Mouse (Mus musculus): ENCODE measurements around the gene Slc25a43. TPM values are rescaled to one million over a fixed set of nuclear protein-coding genes. Genes with fewer than 3 reads are reported as not detected.

Slc25a43 gene
- polyA plus RNA-seq (2016; fragmentation: Nextera tagmentation; extraction: Ambion mirVana): 1.0 and 1.2 TPM in 2 replicates

DNA sequence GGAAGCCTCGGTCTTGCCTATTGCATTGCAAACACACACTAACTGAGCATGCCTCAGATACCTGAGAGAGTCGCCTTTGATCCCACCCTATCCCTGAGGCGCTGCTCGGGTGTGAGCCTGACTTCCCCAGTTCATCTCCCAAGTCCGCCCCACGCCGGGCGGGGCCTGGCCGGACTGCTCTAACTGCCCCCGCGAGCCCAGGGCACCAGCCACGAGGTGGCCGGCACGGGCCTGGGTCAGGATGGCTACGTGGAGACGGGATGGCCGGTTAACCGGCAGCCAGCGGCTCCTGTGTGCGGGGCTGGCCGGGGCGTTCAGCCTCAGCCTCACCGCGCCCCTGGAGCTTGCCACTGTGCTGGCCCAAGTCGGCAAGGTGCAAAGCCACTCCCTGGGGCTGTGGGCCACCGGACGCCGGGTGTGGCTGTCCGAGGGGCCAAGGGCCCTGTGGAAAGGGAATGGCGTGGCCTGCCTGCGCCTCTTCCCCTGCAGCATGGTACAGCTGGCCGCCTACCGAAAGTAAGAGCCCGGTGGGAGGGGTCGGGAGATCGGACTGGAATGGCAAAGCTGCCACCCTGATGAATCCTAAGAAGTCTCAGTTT lies at the start of gene Slc25a43:
Slc25a43 (plus strand) TSS at position 157 of the 599 bp plus-strand sequence.
- Histone ChIP-seq H3K27me3 (replicated peaks) (no peaks in the 10 kb centered on the region), H3K4me1 (peaks cover 23% of the 10 kb centered on the region; the same call in 1 of the 2 replicates), H3K4me2 (peak within 1 kb of the TSS; percentile 79), H3K4me3 (peak within 1 kb of the TSS; percentile 55), H3K9me3 (replicated peaks) (no peaks in the 10 kb centered on the region), H3K36me3 (no peaks in the 10 kb centered on the region), H3K27ac (no peak within 1 kb of the TSS), H3K9ac (peak within 1 kb of the TSS; percentile 63)
- WGBS (ENCODE audit: insufficient replicate concordance): 5% methylated on average over 30 of the region's 36 CpGs
- ATAC-seq: peak; percentile 61

DNA sequence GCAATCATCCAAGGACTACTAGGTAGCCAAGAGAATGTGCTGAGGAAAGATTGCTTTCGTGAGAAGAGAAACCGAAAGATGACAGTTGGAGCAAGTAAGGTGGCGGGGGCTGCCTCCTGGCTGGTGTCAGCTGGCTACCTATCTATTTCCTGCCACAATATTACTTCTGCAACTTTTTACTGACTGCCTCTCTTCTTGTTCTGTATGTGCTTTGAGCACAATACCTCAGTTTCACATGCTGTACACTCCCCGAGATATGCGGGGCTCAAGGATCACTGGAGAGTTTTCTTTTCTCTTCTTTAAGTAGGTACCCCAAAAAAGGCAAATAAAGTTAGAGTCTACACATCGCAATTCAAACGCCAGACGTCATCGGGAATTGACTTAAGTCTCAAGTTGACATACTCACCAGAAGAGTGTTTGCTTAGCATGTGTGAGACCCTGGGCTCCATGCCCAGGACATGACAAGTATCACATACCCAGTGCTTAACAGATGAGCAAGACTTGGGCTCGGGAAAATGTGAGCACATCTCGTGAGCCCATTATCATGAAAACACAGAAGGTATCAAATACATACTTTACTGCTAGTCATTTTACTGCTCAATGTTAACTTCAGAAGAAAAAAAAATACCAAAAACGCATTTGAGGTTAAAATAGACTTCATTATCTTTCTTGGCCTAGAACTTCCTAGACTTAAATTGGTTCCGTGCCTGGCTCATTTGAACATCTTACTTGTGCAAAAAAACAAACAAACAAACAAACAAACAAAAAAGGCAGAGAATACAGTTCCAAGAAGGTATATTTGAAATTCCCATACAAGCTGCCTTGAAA lies 3.1 kb upstream of the Slc25a43 start:
- Histone ChIP-seq H3K4me2 (peak overlapping the region; percentile 14; the same call in 1 of the 2 replicates), H3K9me3 (replicated peaks) (no peaks in the 10 kb centered on the region), H3K9ac (no peak overlapping the region), H3K4me1 (peaks cover 23% of the 10 kb centered on the region; the same call in 1 of the 2 replicates), H3K4me3 (no peak overlapping the region), H3K27ac (no peak overlapping the region), H3K36me3 (no peaks in the 10 kb centered on the region), H3K27me3 (replicated peaks) (no peaks in the 10 kb centered on the region)
- ATAC-seq: no peak
- 62% methylated on average over 13 of the region's 13 CpGs for WGBS (ENCODE audit: insufficient replicate concordance)

- Histone ChIP-seq H3K4me1 (peaks cover 23% of the 10 kb centered on the region; the same call in 1 of the 2 replicates), H3K4me2 (peak overlapping the region; percentile 14; the same call in 1 of the 2 replicates), H3K27ac (no peak overlapping the region), H3K36me3 (no peaks in the 10 kb centered on the region), H3K27me3 (replicated peaks) (no peaks in the 10 kb centered on the region), H3K9me3 (replicated peaks) (no peaks in the 10 kb centered on the region), H3K9ac (no peak overlapping the region), H3K4me3 (no peak overlapping the region)
- 17% methylated on average over 6 of the region's 6 CpGs for WGBS (ENCODE audit: insufficient replicate concordance)
- peak; percentile 70; the same call in 1 of the 2 replicates for ATAC-seq
These were observed 2.2 kb upstream of the Slc25a43 start for GRCm38 (mm10) chrX:36741278-36741677.

GRCm38 (mm10) chrX:36742744-36743143 lies 715 bp upstream of the Slc25a43 start:
- H3K4me3 ChIP-seq: no peak overlapping the region
- no peak overlapping the region for H3K27ac ChIP-seq
- H3K9me3 ChIP-seq (replicated peaks): no peaks in the 10 kb centered on the region
- no peak overlapping the region for H3K4me2 ChIP-seq
- no peaks in the 10 kb centered on the region for H3K27me3 ChIP-seq (replicated peaks)
- no peak overlapping the region for H3K9ac ChIP-seq
- H3K4me1 ChIP-seq: peaks cover 23% of the 10 kb centered on the region; the same call in 1 of the 2 replicates
- no peaks in the 10 kb centered on the region for H3K36me3 ChIP-seq
- WGBS (ENCODE audit: insufficient replicate concordance): 74% methylated on average over 5 of the region's 5 CpGs
- no peak for ATAC-seq

DNA sequence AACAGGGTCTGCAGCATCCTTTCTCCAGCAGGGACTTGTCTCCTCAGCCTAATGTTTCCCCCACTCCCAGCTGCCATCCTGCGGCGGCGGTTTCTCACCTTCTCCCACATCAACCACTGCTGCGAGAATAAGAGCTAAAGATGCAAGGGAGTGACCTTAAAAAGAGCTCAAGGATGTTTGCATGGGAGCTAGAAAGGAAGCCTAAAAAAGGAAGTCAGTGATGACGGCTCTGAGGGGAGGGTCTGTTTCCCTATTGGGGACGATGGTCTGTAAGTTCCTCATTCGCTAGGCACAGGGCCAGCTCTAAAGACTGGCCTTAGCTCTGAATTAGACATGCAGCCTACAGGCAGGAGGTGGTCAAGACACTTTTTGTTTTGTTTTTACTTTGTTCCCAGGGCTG lies 1.3 kb downstream of the Slc25a43 start:
- no peak overlapping the region for H3K27ac ChIP-seq
- H3K4me3 ChIP-seq: no peak overlapping the region
- 31% methylated on average over 7 of the region's 7 CpGs for WGBS (ENCODE audit: insufficient replicate concordance)
- no peaks in the 10 kb centered on the region for H3K36me3 ChIP-seq
- no peaks in the 10 kb centered on the region for H3K9me3 ChIP-seq (replicated peaks)
- H3K9ac ChIP-seq: no peak overlapping the region
- H3K4me1 ChIP-seq: peaks cover 23% of the 10 kb centered on the region; the same call in 1 of the 2 replicates
- no peaks in the 10 kb centered on the region for H3K27me3 ChIP-seq (replicated peaks)
- no peak overlapping the region for H3K4me2 ChIP-seq
- no peak for ATAC-seq

- Histone ChIP-seq H3K9ac (no peak overlapping the region), H3K4me1 (peaks cover 23% of the 10 kb centered on the region; the same call in 1 of the 2 replicates), H3K27me3 (replicated peaks) (no peaks in the 10 kb centered on the region), H3K9me3 (replicated peaks) (no peaks in the 10 kb centered on the region), H3K4me2 (no peak overlapping the region), H3K4me3 (no peak overlapping the region), H3K36me3 (no peaks in the 10 kb centered on the region), H3K27ac (no peak overlapping the region)
- 73% methylated on average over 7 of the region's 7 CpGs for WGBS (ENCODE audit: insufficient replicate concordance)
- ATAC-seq: no peak
These were observed 1.9 kb downstream of the Slc25a43 start for GRCm38 (mm10) chrX:36745333-36745732.

- Histone ChIP-seq H3K27me3 (replicated peaks) (no peaks in the 10 kb centered on the region), H3K36me3 (no peaks in the 10 kb centered on the region), H3K4me3 (no peak overlapping the region), H3K9ac (no peak overlapping the region), H3K4me1 (peaks cover 14% of the 10 kb centered on the region; the same call in 1 of the 2 replicates), H3K9me3 (replicated peaks) (no peaks in the 10 kb centered on the region), H3K4me2 (no peak overlapping the region), H3K27ac (no peak overlapping the region)
- 74% methylated on average over 8 of the region's 8 CpGs for WGBS (ENCODE audit: insufficient replicate concordance)
- no peak for ATAC-seq
These were observed 3.3 kb downstream of the Slc25a43 start for GRCm38 (mm10) chrX:36746789-36747188.

DNA sequence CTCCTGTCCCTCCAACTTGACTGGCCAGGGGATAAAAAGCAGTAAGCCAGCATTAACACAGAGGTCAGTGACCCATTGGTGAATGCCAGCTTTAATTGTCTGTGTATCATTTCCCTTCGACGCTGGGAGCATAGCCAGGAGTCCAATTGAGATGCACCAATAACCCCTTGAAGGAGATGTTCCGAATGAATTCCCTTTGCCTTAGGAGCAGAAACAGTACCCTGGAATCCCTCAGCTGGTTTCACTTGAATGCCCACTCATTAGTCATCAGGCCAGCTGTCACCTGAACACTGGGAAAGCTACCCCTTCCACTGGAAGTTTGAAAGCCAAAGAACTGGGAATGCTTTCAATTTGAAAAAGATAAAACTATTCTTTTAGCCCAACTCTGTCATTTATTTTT lies 5.1 kb downstream of the Slc25a43 start:
- Histone ChIP-seq H3K9ac (no peak overlapping the region), H3K4me2 (no peak overlapping the region), H3K4me3 (no peak overlapping the region), H3K9me3 (replicated peaks) (no peaks in the 10 kb centered on the region), H3K27me3 (replicated peaks) (no peaks in the 10 kb centered on the region), H3K4me1 (0 out of 2 replicates have a peak, but pooled peaks cover 6% of the 10 kb centered on the region), H3K36me3 (no peaks in the 10 kb centered on the region), H3K27ac (no peak overlapping the region)
- WGBS (ENCODE audit: insufficient replicate concordance): 72% methylated on average over 3 of the region's 3 CpGs
- ATAC-seq: no peak

DNA sequence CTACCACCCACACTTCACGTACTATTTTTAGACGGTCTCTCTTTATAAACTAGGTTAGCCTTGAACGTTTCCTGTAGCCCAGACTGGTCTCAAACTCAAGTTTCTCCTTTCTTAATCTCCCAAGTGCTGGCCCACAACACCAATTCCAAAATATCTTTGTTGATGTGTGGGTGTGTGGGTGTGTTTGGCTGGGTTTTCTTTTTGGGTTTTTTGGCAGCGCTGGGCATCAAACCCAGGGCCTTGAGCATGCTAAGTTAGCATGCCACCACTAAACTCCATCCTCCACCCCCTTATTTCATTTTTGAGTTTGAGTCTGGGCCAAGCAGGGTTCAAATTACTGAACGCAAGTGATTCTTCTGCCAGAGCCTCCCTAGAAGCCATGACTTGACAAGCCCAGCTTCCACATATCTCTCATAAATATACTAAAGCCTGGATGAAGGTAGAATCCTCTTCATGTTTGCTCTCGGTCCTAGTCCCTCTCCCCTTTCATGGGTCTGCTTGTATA lies 5.9 kb downstream of the Slc25a43 start:
- H3K36me3 ChIP-seq: no peaks in the 10 kb centered on the region
- no peaks in the 10 kb centered on the region for H3K4me1 ChIP-seq
- H3K9me3 ChIP-seq (replicated peaks): no peaks in the 10 kb centered on the region
- no peak for ATAC-seq
- no peaks in the 10 kb centered on the region for H3K27me3 ChIP-seq (replicated peaks)
- 59% methylated on average over 6 of the region's 6 CpGs for WGBS (ENCODE audit: insufficient replicate concordance)
- H3K9ac ChIP-seq: no peak overlapping the region
- H3K4me3 ChIP-seq: no peak overlapping the region
- H3K4me2 ChIP-seq: no peak overlapping the region
- no peak overlapping the region for H3K27ac ChIP-seq

- ATAC-seq: no peak
- no peak overlapping the region for H3K27ac ChIP-seq
- H3K4me3 ChIP-seq: no peak overlapping the region
- no peaks in the 10 kb centered on the region for H3K27me3 ChIP-seq (replicated peaks)
- H3K4me1 ChIP-seq: no peaks in the 10 kb centered on the region
- H3K36me3 ChIP-seq: no peaks in the 10 kb centered on the region
- H3K4me2 ChIP-seq: no peak overlapping the region
- H3K9ac ChIP-seq: no peak overlapping the region
- no peaks in the 10 kb centered on the region for H3K9me3 ChIP-seq (replicated peaks)
- WGBS (ENCODE audit: insufficient replicate concordance): 61% methylated on average over 1 of the region's 1 CpGs
These were observed 7.1 kb downstream of the Slc25a43 start for GRCm38 (mm10) chrX:36750591-36750990.

GRCm38 (mm10) chrX:36752586-36752985 lies 9.1 kb downstream of the Slc25a43 start:
- Histone ChIP-seq H3K4me3 (no peak overlapping the region), H3K9me3 (replicated peaks) (no peaks in the 10 kb centered on the region), H3K36me3 (no peaks in the 10 kb centered on the region), H3K4me2 (no peak overlapping the region), H3K27me3 (replicated peaks) (no peaks in the 10 kb centered on the region), H3K27ac (no peak overlapping the region), H3K9ac (no peak overlapping the region), H3K4me1 (no peaks in the 10 kb centered on the region)
- WGBS (ENCODE audit: insufficient replicate concordance): 69% methylated on average over 3 of the region's 3 CpGs
- no peak for ATAC-seq
